Mouse (Mus musculus) heart, postnatal 0 days (tissue): ENCODE results near the gene Fntb.

Source experiments
- CTCF ChIP-seq: IDR thresholded peaks from 2 replicates; pipeline ENCODE4 v1.5.1; 2016; ENCODE audit warnings: antibody characterized with exemption, control low read depth, low read depth
- EP300 ChIP-seq: IDR thresholded peaks from 2 replicates; pipeline ENCODE4 v1.6.1; 2016; ENCODE audit warnings: antibody characterized with exemption, low read depth

DNA sequence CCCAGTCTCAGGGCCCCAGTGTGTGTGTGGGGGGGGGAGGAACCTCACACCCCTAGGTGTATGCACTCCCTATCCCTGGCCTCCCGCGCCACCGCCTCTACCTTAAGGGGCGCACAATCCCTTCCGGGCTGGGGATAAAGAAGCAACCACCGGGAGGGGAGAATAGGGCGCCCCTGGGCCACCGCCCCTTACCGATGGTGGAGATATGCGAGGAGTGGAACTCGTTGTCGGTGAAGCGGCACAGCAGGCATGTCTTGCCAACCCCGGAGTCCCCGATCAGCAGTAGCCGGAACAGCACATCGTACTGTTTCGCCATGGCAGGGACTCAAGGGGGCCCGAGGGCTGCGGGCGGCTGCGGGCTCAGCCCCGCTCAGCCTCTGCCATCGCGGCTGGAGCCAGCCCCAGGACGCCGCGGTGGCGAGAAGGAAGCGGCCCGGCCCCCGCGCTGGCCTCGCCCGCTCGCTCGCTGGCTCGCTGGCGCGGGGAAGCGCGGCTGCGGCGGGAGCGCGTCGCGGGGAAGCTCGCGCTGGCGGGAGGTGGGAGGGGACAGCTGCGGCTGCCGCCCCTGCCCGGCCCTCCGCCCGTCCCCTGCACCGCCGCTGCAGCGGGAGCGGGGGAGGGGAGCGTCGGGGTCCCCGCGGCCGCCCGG lies 56.7 kb downstream of the Fntb start:
- TF ChIP-seq CTCF (no peak), EP300 (no peak)
